Mouse (Mus musculus) embryonic facial prominence, embryonic 11.5 days (tissue): ENCODE measurements around the gene Msto1. TPM values are rescaled to one million over a fixed set of nuclear protein-coding genes. Genes with fewer than 3 reads are reported as not detected.

Source experiments
- ATAC-seq: fragments of 200-750 bp; cut with Nextera tagmentation; replicated peaks from 2 replicates; pipeline ENCODE4 v1.8.0; 2017; ENCODE audit warnings: low read depth; ENCODE audit not compliant: insufficient number of reproducible peaks, low FRiP score, low TSS enrichment
- DNase-seq: peaks from one replicate; pipeline ENCODE4 v3.0.0-alpha.2; 2015; ENCODE audit warnings: low spot score
- H3K27ac ChIP-seq: fragments of 300-500 bp; sonication (generic); replicated peaks from 2 replicates; pipeline ENCODE4 v1.5.1; 2014; ENCODE audit warnings: mild to moderate bottlenecking, low read depth, low read length, control low read depth
- H3K27me3 ChIP-seq: fragments of 300-500 bp; sonication (generic); 2 replicates; pipeline ENCODE4 v1.6.1; 2014; ENCODE audit warnings: mild to moderate bottlenecking, low read length, moderate library complexity, mixed read lengths; ENCODE audit not compliant: control insufficient read depth, insufficient read depth
- H3K36me3 ChIP-seq: fragments of 300-500 bp; sonication (generic); replicated peaks from 2 replicates; pipeline ENCODE4 v1.6.1; 2014; ENCODE audit warnings: low read depth, mild to moderate bottlenecking, low read length, moderate library complexity, mixed read lengths; ENCODE audit not compliant: control insufficient read depth, insufficient read depth
- H3K4me1 ChIP-seq: fragments of 300-500 bp; sonication (generic); 2 replicates; pipeline ENCODE4 v1.6.1; 2014; ENCODE audit warnings: low read length, mixed read lengths; ENCODE audit not compliant: control insufficient read depth, insufficient read depth
- H3K4me2 ChIP-seq: fragments of 300-500 bp; sonication (generic); 2 replicates; pipeline ENCODE4 v1.6.1; 2014; ENCODE audit warnings: low read depth, mild to moderate bottlenecking, control low read depth, low read length, moderate library complexity
- H3K4me3 ChIP-seq: fragments of 300-500 bp; sonication (generic); 2 replicates; pipeline ENCODE4 v1.5.1; 2014; ENCODE audit warnings: low read depth, low read length, control low read depth
- H3K9ac ChIP-seq: fragments of 300-500 bp; sonication (generic); replicated peaks from 2 replicates; pipeline ENCODE4 v1.6.1; 2014; ENCODE audit warnings: mild to moderate bottlenecking, control low read depth, low read length
- H3K9me3 ChIP-seq: fragments of 300-500 bp; sonication (generic); replicated peaks from 2 replicates; pipeline ENCODE4 v1.6.1; 2016; ENCODE audit warnings: mild to moderate bottlenecking, low read length, inconsistent platforms, mixed read lengths; ENCODE audit not compliant: control insufficient read depth
- WGBS: fragments of 180-500 bp; shearing (Covaris S2); extraction: QIAGEN DNeasy Blood & Tissue Kit; methylation state at CpG from one replicate; pipeline ENCODE4 v1.1.7; 2014; 5-methylcytosine and 5-hydroxymethylcytosine counted together
- polyA plus RNA-seq: library from polyadenylated mRNA; unstranded; fragments of >200 nt; fragmentation: Nextera tagmentation; extraction: Ambion mirVana; gene quantifications from 2 replicates; pipeline ENCODE4 v1.2.1, GENCODE M21; 2014

Msto1 gene
- polyA plus RNA-seq, 1 experiment from 2014 or later, result 49.2 TPM

DNA sequence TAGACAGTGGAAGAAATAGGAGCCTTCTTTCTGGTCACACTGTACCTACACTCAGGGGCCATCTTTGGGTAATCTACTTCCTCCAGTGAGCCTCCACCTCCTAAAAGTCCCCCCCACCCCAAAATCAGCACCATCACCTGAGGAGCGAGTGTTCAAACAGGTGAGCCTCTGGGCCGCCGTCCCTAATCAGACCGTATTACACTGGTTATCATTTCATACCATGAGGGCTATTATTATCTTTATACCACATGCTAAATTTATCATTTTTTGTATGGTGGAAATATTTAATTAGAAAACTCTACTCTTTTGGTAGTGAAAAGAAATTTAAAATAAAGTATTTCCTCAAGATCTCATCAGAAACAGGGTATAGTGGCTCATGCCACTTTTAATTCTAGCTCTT, 30.3 kb upstream of the Msto1 start:
- 97% methylated on average over 4 of the region's 4 CpGs for WGBS
- Histone ChIP-seq H3K27me3 (no peaks in the 10 kb centered on the region), H3K4me3 (no peak overlapping the region), H3K9me3 (no peaks in the 10 kb centered on the region), H3K9ac (no peak overlapping the region), H3K4me1 (no peaks in the 10 kb centered on the region), H3K4me2 (no peak overlapping the region), H3K27ac (no peak overlapping the region), H3K36me3 (no peaks in the 10 kb centered on the region)
- ATAC-seq, result no peak
- no peak for DNase-seq

DNA sequence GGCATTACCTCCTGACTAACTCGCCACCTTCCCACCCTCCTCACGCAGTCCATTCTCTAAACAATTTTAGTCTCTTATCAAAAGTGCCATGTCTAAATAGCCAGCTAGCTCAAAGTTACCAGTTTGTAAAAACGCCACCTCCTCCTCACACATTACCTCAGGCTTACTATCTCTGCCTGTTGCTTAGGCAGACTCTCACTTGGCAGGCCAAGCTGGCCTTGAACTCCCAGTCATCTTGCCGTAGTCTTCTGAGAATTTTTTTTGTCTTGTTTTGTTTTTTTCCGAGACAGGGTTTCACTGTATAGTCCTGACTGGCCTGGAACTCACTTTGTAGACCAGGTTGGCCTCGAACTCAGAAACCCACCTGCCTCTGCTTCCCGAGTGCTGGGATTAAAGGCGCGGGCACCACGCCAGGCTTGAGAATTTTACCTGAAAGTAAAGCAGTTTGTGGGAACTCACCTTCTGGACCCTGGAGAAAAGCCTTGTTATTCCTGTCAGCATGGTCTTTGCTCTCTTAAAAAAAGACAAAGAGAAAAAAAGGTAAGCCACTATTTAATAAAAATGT, 28.6 kb upstream of the Msto1 start:
- Histone ChIP-seq H3K9ac (no peak overlapping the region), H3K4me3 (no peak overlapping the region), H3K4me2 (no peak overlapping the region), H3K27ac (no peak overlapping the region), H3K4me1 (no peaks in the 10 kb centered on the region), H3K27me3 (no peaks in the 10 kb centered on the region), H3K9me3 (no peaks in the 10 kb centered on the region), H3K36me3 (no peaks in the 10 kb centered on the region)
- ATAC-seq, result no peak
- WGBS, result 92% methylated on average over 10 of the region's 10 CpGs
- DNase-seq, result no peak

DNA sequence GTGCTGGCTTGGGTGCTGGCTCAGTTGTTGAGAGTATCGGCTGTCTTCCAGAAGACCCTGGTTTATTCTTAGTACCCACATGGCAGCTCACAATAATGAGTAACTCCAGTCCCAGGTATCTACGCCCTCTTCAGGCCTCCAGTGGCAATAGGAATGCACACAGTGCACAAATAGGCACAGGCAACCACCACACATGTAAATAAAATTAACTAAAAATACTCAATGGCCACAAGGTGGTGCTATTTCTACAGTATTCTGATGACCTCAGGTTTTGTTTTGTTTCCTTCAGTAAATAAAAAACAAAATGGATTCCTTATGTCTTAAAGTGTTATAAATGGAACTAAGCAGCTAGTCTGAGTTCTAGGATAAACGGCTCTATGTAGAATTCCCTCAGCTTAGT, 25.9 kb upstream of the Msto1 start:
- DNase-seq, result peak; percentile 84
- no peak overlapping the region for H3K4me2 ChIP-seq
- H3K9ac ChIP-seq, result no peak overlapping the region
- no peaks in the 10 kb centered on the region for H3K9me3 ChIP-seq
- ATAC-seq, result no peak
- no peak overlapping the region for H3K27ac ChIP-seq
- H3K27me3 ChIP-seq, result no peaks in the 10 kb centered on the region
- H3K36me3 ChIP-seq, result no peaks in the 10 kb centered on the region; the same call in 1 of the 2 replicates
- 77% methylated on average over 3 of the region's 3 CpGs for WGBS
- no peak overlapping the region for H3K4me3 ChIP-seq
- H3K4me1 ChIP-seq, result no peaks in the 10 kb centered on the region

DNA sequence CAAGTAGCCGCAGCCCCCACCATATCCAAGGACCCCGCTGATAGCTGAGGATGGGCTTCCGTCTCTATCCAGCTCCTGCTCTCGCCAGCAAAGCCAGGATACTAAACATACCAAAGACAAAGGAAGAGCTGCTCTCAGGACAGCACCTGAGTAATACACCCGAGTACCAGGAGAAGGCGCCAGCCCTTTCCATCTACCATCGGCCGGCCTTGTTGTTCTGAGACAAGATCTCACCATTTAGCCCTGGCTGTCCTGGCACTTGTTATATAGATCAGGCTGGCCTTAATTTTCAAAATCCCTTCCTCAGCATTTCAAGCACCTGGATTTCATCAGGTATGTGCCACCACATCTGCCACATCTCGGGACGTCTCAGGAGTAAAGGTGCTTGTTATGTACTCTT, 25.3 kb upstream of the Msto1 start:
- no peaks in the 10 kb centered on the region for H3K27me3 ChIP-seq
- H3K9ac ChIP-seq, result no peak overlapping the region
- ATAC-seq (no peak), DNase-seq (no peak)
- H3K36me3 ChIP-seq, result no peaks in the 10 kb centered on the region; the same call in 1 of the 2 replicates
- H3K27ac ChIP-seq, result no peak overlapping the region
- no peak overlapping the region for H3K4me2 ChIP-seq
- H3K9me3 ChIP-seq, result no peaks in the 10 kb centered on the region
- H3K4me3 ChIP-seq, result no peak overlapping the region
- no peaks in the 10 kb centered on the region for H3K4me1 ChIP-seq
- WGBS, result 92% methylated on average over 10 of the region's 10 CpGs

DNA sequence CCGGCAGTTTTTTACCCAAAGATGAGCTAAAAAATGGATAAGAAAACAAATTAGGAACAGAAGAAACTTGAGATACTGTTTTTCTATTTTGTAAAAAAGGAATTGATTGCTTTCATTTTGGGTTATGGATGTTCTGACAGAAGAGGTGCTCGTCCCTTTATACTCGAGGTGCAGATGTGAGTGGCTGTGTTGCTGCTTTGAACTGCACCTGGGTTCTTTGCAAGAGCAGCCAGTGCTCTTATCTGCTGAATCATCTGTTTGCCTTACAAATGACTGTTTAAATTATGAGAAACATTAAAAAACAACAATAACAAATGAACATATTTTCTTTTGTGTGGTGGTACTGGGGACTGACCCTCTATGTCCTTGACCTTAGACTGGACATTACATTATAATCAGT, 15.7 kb upstream of the Msto1 start:
- Histone ChIP-seq H3K4me2 (no peak overlapping the region), H3K36me3 (peaks cover 14% of the 10 kb centered on the region), H3K27me3 (no peaks in the 10 kb centered on the region), H3K4me3 (no peak overlapping the region), H3K27ac (no peak overlapping the region), H3K9ac (no peak overlapping the region), H3K9me3 (no peaks in the 10 kb centered on the region), H3K4me1 (no peaks in the 10 kb centered on the region)
- DNase-seq, result no peak
- ATAC-seq, result no peak
- 96% methylated on average over 3 of the region's 3 CpGs for WGBS

DNA sequence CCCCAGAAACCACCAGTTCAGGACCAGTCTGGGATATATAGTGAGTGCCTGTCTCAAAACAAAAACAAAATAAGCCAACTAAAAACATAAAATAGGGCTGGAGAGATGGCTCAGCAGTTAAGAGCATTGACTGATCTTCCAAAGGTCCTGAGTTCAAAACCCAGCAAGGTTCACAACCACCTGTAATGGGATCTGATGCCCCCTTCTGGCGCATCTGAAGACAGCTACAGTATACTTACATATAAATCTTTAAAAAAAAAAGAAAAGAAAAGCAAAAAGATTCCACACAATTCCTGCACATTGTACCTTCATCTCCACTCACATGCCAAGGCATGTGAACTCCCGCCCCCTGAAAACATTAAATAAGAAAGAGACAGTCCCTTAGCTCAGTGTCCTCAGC, 11.9 kb upstream of the Msto1 start:
- ATAC-seq, result no peak
- H3K4me1 ChIP-seq, result no peaks in the 10 kb centered on the region
- H3K9me3 ChIP-seq, result no peaks in the 10 kb centered on the region
- H3K36me3 ChIP-seq, result peaks cover 16% of the 10 kb centered on the region
- H3K4me2 ChIP-seq, result no peak overlapping the region
- H3K9ac ChIP-seq, result no peak overlapping the region
- H3K4me3 ChIP-seq, result no peak overlapping the region
- H3K27me3 ChIP-seq, result no peaks in the 10 kb centered on the region
- no peak overlapping the region for H3K27ac ChIP-seq
- DNase-seq, result no peak
- 82% methylated on average over 2 of the region's 2 CpGs for WGBS

DNA sequence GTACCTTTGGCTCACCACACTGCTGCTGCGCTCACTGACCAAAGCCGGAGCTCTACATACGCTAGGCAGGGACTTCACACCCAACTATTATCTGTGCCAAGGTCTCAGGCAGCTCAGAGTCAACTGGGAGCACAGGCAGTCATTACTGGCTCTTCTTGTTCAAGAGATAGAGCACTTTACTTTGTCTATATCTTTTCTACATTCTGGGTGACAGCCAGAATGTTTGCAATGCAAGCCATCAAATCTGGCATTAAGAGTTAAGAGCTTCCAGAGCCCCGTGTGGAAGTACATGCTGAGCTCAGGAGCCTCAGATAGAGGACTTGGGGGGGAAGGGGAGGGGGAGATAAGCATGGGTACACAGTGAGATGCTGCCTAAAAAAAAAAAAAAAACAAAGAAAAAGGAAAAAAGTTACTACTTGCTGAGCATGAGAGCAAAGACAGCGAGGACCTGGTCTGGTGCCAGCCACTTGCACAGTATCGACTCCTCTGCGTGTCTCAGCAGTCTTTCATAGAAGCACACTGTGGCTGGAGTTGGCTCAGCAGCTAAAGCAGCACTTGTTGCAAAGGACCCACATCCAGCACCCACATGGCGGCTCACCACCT, 10.3 kb upstream of the Msto1 start:
- H3K4me2 ChIP-seq, result no peak overlapping the region
- no peaks in the 10 kb centered on the region for H3K27me3 ChIP-seq
- no peak overlapping the region for H3K27ac ChIP-seq
- peaks cover 13% of the 10 kb centered on the region for H3K36me3 ChIP-seq
- H3K4me3 ChIP-seq, result no peak overlapping the region
- DNase-seq (no peak), ATAC-seq (no peak)
- H3K4me1 ChIP-seq, result no peaks in the 10 kb centered on the region
- H3K9me3 ChIP-seq, result no peaks in the 10 kb centered on the region
- no peak overlapping the region for H3K9ac ChIP-seq
- WGBS, result 92% methylated on average over 8 of the region's 8 CpGs

DNA sequence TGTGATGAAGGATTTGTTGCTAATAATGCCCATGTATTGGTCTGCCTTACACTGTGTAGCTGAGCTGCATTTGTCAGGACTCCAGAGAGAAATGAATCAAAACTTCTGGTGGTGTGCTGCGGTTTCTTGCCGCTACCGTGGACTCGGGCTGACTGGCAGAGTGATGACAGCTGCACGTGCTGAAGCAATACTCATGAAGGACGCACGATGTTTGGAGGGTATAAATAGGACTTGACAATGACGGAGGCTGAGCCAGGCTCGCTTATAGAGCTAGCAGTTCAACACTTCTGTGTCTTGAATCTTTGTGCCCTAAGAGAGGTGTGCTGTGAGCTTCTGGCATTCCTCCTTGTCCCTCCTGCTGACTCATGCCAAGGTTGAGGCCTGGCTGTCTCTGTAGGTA, 7.6 kb upstream of the Msto1 start:
- Histone ChIP-seq H3K27me3 (no peaks in the 10 kb centered on the region), H3K9ac (no peak overlapping the region), H3K36me3 (peaks cover 7% of the 10 kb centered on the region), H3K4me2 (no peak overlapping the region), H3K27ac (no peak overlapping the region), H3K4me1 (no peaks in the 10 kb centered on the region), H3K4me3 (no peak overlapping the region), H3K9me3 (no peaks in the 10 kb centered on the region)
- ATAC-seq, result no peak
- WGBS, result 92% methylated on average over 9 of the region's 9 CpGs
- no peak for DNase-seq
